Comparison of ENCODE assay signal across 27 mouse cellular contexts in genomic region chr1:127858945-127859648, GRCm38 (mm10). TPM values are rescaled to one million over a fixed set of nuclear protein-coding genes. Genes with fewer than 3 reads are reported as not detected.
A peak's percentile ranks its signal among the peaks of the same experiment; 100 is the strongest.
DNase-seq lines count a peak whose midpoint lies in the region; ATAC-seq lines count a peak whose summit lies in the region.
"Had no signal": no experiment of that assay in that cellular context is flagged by ENCODE, and none has a peak within 500 bp of the region (broad histone marks: within the 10 kb centered on the region; RNA-seq: fewer than 3 reads in every experiment).

No protein-coding gene starts in this region.

- WGBS in midbrain, embryonic 14.5 days = 87% methylated on average over 9 of the region's 9 CpGs

- H3K4me2 ChIP-seq in midbrain, embryonic 14.5 days (ENCODE audit: low read length) = no peak overlapping the region
- H3K4me2 ChIP-seq: heart, embryonic 12.5 days; limb, embryonic 12.5 days; liver, embryonic 13.5 days; lung, embryonic 15.5 days had no signal

- no peaks in the 10 kb centered on the region for H3K4me1 ChIP-seq in midbrain, embryonic 14.5 days (ENCODE audit: control insufficient read depth, insufficient read depth, low read length)
- H3K4me1 ChIP-seq: heart, embryonic 12.5 days; hindbrain, embryonic 10.5 days; limb, embryonic 12.5 days; liver, embryonic 13.5 days; lung, embryonic 15.5 days had no signal

- peak; percentile 72 for ATAC-seq in inflammation-experienced regulatory T-cells, adult 6 months
- ATAC-seq in midbrain, embryonic 14.5 days (ENCODE audit: low FRiP score, low TSS enrichment) = no peak
- ATAC-seq: forebrain, embryonic 14.5 days; hindbrain, embryonic 16.5 days; midbrain, embryonic 16.5 days had no signal

- H3K4me3 ChIP-seq in midbrain, embryonic 14.5 days (replicated peaks; ENCODE audit: low read depth, low read length) = no peak overlapping the region
- H3K4me3 ChIP-seq: heart, embryonic 12.5 days; hindbrain, embryonic 10.5 days; limb, embryonic 12.5 days; liver, embryonic 13.5 days; lung, embryonic 15.5 days had no signal

- no peak overlapping the region for H3K27ac ChIP-seq in midbrain, embryonic 14.5 days (replicated peaks; ENCODE audit: low read depth, low read length)
- H3K27ac ChIP-seq: hindbrain, embryonic 10.5 days; limb, embryonic 12.5 days; liver, embryonic 13.5 days; lung, embryonic 15.5 days had no signal

- H3K9me3 ChIP-seq in midbrain, embryonic 14.5 days (ENCODE audit: control insufficient read depth, low read length) = no peaks in the 10 kb centered on the region
- H3K9me3 ChIP-seq: G1E; heart, embryonic 12.5 days; hindbrain, embryonic 10.5 days; limb, embryonic 12.5 days; liver, embryonic 13.5 days; lung, embryonic 15.5 days had no signal

- H3K27me3 ChIP-seq in midbrain, embryonic 14.5 days (ENCODE audit: control insufficient read depth, insufficient read depth, low read length) = no peaks in the 10 kb centered on the region
- H3K27me3 ChIP-seq: heart, embryonic 12.5 days; limb, embryonic 12.5 days; liver, embryonic 13.5 days; lung, embryonic 15.5 days had no signal

- DNase-seq in spleen, postnatal 36 days (ENCODE audit: low spot score in 2 of 2) = peak; percentile 56 to 58
- DNase-seq in spleen, adult 18-20 months = no peak
- peak; percentile 20 for DNase-seq in NIH3T3 (ENCODE audit: low read depth)
- DNase-seq in midbrain, embryonic 14.5 days = no peak
- no peak for DNase-seq in frontal cortex, postnatal 25 days (ENCODE audit: low spot score in 2 of 2)
- DNase-seq in cerebellum, postnatal 10 days = no peak
- DNase-seq: adrenal gland, postnatal 10 days; cerebellum, adult 2 months; cerebellum, postnatal 36 days; gastrocnemius, postnatal 14 days; kidney, adult 2 months; kidney, postnatal 10 days; liver, embryonic 13.5 days; lung, postnatal 4 days; right cerebral cortex, postnatal 14 days; thymus, adult 18-20 months; thymus, postnatal 4 days had no signal

- H3K9ac ChIP-seq in midbrain, embryonic 14.5 days (replicated peaks; ENCODE audit: low read length) = no peak overlapping the region
- H3K9ac ChIP-seq: heart, embryonic 12.5 days; limb, embryonic 12.5 days; liver, embryonic 13.5 days; lung, embryonic 15.5 days had no signal

- no peaks in the 10 kb centered on the region for H3K36me3 ChIP-seq in midbrain, embryonic 14.5 days (ENCODE audit: control insufficient read depth, insufficient read depth, low read length)
- H3K36me3 ChIP-seq: G1E; heart, embryonic 12.5 days; hindbrain, embryonic 10.5 days; limb, embryonic 12.5 days; liver, embryonic 13.5 days; lung, embryonic 15.5 days had no signal

RNA-seq across cellular contexts. Expression of gene Map3k19, which starts 4.3 kb away (rescaled TPM):
- 1 to 10 TPM in 1 of 3 experiments, under 1 TPM in 1, not detected in 1; 0.32 to 1.2 TPM for polyA plus RNA-seq in inflammation-experienced regulatory T-cells, adult 6 months (2017; shearing (Covaris generic))
- 0.43 and 0.47 TPM in 2 replicates for polyA plus RNA-seq in midbrain, embryonic 14.5 days (2014; fragmentation: Nextera tagmentation; extraction: Ambion mirVana)
- polyA plus RNA-seq: G1E; heart, embryonic 12.5 days; limb, embryonic 12.5 days; liver, embryonic 13.5 days; stomach, embryonic 16.5 days had no signal

RNA-seq across cellular contexts. Expression of gene Rab3gap1, which starts 9.5 kb away (rescaled TPM):
- polyA plus RNA-seq in inflammation-experienced regulatory T-cells, adult 6 months (2017; shearing (Covaris generic)) = 10 to 100 TPM; 48.3 to 83.3 (median 61.6) TPM
- polyA plus RNA-seq in midbrain, embryonic 14.5 days (2014; fragmentation: Nextera tagmentation; extraction: Ambion mirVana) = 20.1 and 25.8 TPM in 2 replicates

Comparison
In these comparisons a context has a peak if more than half of its experiments do, and no peak if none do; other contexts are left out.
1. DNase-seq: peak in spleen, postnatal 36 days (2 of 2) and NIH3T3 (single experiment); none in spleen, adult 18-20 months (0 of 2), midbrain, embryonic 14.5 days (single experiment), frontal cortex, postnatal 25 days (0 of 2) and cerebellum, postnatal 10 days (0 of 2).